Mouse (Mus musculus) left cerebral cortex, postnatal 4 days (tissue): ENCODE measurements around the gene Tmem240. TPM values are rescaled to one million over a fixed set of nuclear protein-coding genes. Genes with fewer than 3 reads are reported as not detected.
"Not testable (repeated sequence)": the region's sequence is repeated elsewhere in the genome, so short reads cannot be mapped to it uniquely, and the experiment has no call there.

Source experiments
- DNase-seq: peaks from one replicate; pipeline ENCODE4 v3.0.0-alpha.2; 2022
- intact Hi-C: fragments of 180-260 bp; cut with DNase I; formaldehyde crosslinking; loops from one replicate; pipeline ENCODE4 v1.15.1; 2025
- total RNA-seq, 2 experiments: library from RNA; stranded (reverse); gene quantifications; 2 replicates each; pipeline ENCODE4 v1.2.3; 2021

Gene Tmem240
- 10 to 100 TPM; 41.0 to 44.8 TPM for total RNA-seq

- peak; percentile 98 for DNase-seq
- intact Hi-C loops: no loop called here
These were observed at the start of gene Tmem240 for GRCm38 (mm10) chr4:155734350-155734941. TSS of gene Tmem240 (plus strand) at chr4:155734800.

GRCm38 (mm10) chr4:155687764-155688163, 46.8 kb upstream of the Tmem240 start:
- intact Hi-C loops, DNase-seq: not testable (repeated sequence)

GRCm38 (mm10) chr4:155690571-155691375, 43.8 kb upstream of the Tmem240 start:
- intact Hi-C loops: no loop called here
- peak; percentile 88 for DNase-seq

- no peak for DNase-seq
- intact Hi-C loops: no loop called here
These were observed 42.2 kb upstream of the Tmem240 start for GRCm38 (mm10) chr4:155692421-155692820.

GRCm38 (mm10) chr4:155694111-155694481, 40.5 kb upstream of the Tmem240 start, which contains the start of gene Fndc10:
TSS of gene Fndc10 (plus strand) at chr4:155694342.
- intact Hi-C loops: no loop called here
- DNase-seq: peak; percentile 77

GRCm38 (mm10) chr4:155694482-155695401, 39.9 kb upstream of the Tmem240 start:
- DNase-seq: peak; percentile 53
- intact Hi-C loops: no loop called here

GRCm38 (mm10) chr4:155695531-155696062, 39.0 kb upstream of the Tmem240 start:
- intact Hi-C loops: no loop called here
- DNase-seq: no peak

GRCm38 (mm10) chr4:155696261-155697255, 38.0 kb upstream of the Tmem240 start:
- intact Hi-C loops: no loop called here
- DNase-seq: no peak

- DNase-seq: no peak
- intact Hi-C loops: no loop called here
These were observed 34.2 kb upstream of the Tmem240 start for GRCm38 (mm10) chr4:155700425-155700824.

- intact Hi-C loops: no loop called here
- DNase-seq: no peak
These were observed 31.1 kb upstream of the Tmem240 start for GRCm38 (mm10) chr4:155703425-155703929.

- intact Hi-C loops: no loop called here
- DNase-seq: peak; percentile 94
These were observed 29.6 kb upstream of the Tmem240 start, which contains the start of gene Ssu72 for GRCm38 (mm10) chr4:155704721-155705591. TSS of gene Ssu72 (plus strand) at chr4:155704800.

GRCm38 (mm10) chr4:155705592-155705929, 29.0 kb upstream of the Tmem240 start:
- intact Hi-C loops: no loop called here
- no peak for DNase-seq

- DNase-seq: no peak
- intact Hi-C loops: no loop called here
These were observed 26.0 kb upstream of the Tmem240 start for GRCm38 (mm10) chr4:155708582-155708981.

GRCm38 (mm10) chr4:155708988-155709387, 25.6 kb upstream of the Tmem240 start:
- intact Hi-C loops: no loop called here
- DNase-seq: no peak

- intact Hi-C loops: no loop called here
- peak; percentile 31 for DNase-seq
These were observed 23.9 kb upstream of the Tmem240 start for GRCm38 (mm10) chr4:155710521-155711252.

- intact Hi-C loops: no loop called here
- peak; percentile 27 for DNase-seq
These were observed 12.9 kb upstream of the Tmem240 start for GRCm38 (mm10) chr4:155721668-155722083.

- intact Hi-C loops: no loop called here
- no peak for DNase-seq
These were observed 6.6 kb upstream of the Tmem240 start for GRCm38 (mm10) chr4:155727993-155728392.

GRCm38 (mm10) chr4:155733267-155733666, 1.3 kb upstream of the Tmem240 start:
- DNase-seq: no peak
- intact Hi-C loops: no loop called here
